ENCODE assay signal across 8 mouse cellular contexts in the genomic region with DNA sequence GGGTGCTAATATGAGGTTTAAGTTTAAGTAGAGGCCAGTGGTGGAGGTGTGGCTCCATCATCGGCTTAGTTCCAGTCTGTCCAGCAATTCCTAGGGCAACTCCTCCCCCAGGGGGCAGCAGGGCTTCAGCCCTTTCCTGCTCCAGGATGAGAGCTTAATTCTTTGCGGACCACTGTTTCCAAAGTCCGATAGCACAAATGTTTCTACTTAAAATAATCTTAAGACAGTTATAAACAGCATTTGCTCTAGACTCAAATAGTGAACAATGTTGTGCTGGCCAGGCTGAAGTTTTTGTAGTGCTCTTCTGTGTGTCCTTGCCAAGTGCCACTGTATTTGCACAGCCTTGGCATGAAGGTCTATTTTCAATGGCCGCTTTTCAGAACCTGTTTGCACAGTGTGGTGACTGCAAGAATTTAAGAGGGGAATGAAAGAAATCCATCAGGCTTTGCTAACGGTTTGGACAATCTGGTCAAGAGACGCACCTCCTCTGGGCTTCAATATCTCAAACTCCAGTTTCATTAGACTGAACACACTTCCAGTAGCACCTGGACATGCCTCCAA. TPM values are rescaled to one million over a fixed set of nuclear protein-coding genes. Genes with fewer than 3 reads are reported as not detected.
DNase-seq lines count a peak whose midpoint lies in the region; ATAC-seq and TF ChIP-seq lines count a peak whose summit lies in the region.

No protein-coding gene starts in this region.

- intact Hi-C loops in left cerebral cortex, postnatal 4 days (cut with DNase I) = no loop called here
- intact Hi-C loops in left cerebral cortex, postnatal 36 days (cut with DNase I) = no loop called here

- H3K9me3 ChIP-seq in forebrain, postnatal 0 days (ENCODE audit: low read length) = no peaks in the 10 kb centered on the region
- no peaks in the 10 kb centered on the region for H3K9me3 ChIP-seq in limb, embryonic 14.5 days (ENCODE audit: control insufficient read depth, low read length)

- ATAC-seq in forebrain, postnatal 0 days = no peak
- ATAC-seq in limb, embryonic 14.5 days (ENCODE audit: low FRiP score, low read depth) = no peak

- WGBS in forebrain, postnatal 0 days = 28% methylated on average over 6 of the region's 6 CpGs
- WGBS in limb, embryonic 14.5 days = 32% methylated on average over 6 of the region's 6 CpGs

- no peak for TF ChIP-seq POLR2A in limb, embryonic 14.5 days (IDR thresholded peaks at IDR 0.05; ENCODE audit: borderline replicate concordance, extremely low read depth, insufficient read depth, insufficient read length)

- peak overlapping the region; percentile 75 for H3K4me2 ChIP-seq in forebrain, postnatal 0 days (ENCODE audit: low read depth)
- H3K4me2 ChIP-seq in limb, embryonic 14.5 days (replicated peaks; ENCODE audit: low read depth, low read length, severe bottlenecking) = peak overlapping the region; percentile 76

- peak; percentile 27; the same call in 1 of the 2 replicates for TF ChIP-seq CTCF in forebrain, postnatal 0 days (IDR thresholded peaks at IDR 0.05; ENCODE audit: low read depth)

- H3K4me1 ChIP-seq in forebrain, postnatal 0 days (ENCODE audit: insufficient read depth) = no peaks in the 10 kb centered on the region; the same call in 1 of the 2 replicates
- 0 out of 2 replicates have a peak, but pooled peaks cover 3% of the 10 kb centered on the region for H3K4me1 ChIP-seq in limb, embryonic 14.5 days (ENCODE audit: control insufficient read depth, insufficient read depth, low read length)

- no peaks in the 10 kb centered on the region; the same call in 1 of the 2 replicates for H3K36me3 ChIP-seq in forebrain, postnatal 0 days (ENCODE audit: insufficient read depth)
- H3K36me3 ChIP-seq in limb, embryonic 14.5 days (ENCODE audit: control insufficient read depth, insufficient read depth, low read length) = no peaks in the 10 kb centered on the region; the same call in 1 of the 2 replicates

- DNase-seq in left cerebral cortex, postnatal 4 days = peak; percentile 12
- no peak for DNase-seq in left cerebral cortex, postnatal 36 days (ENCODE audit: low spot score in 2 of 2)
- no peak for DNase-seq in forebrain, postnatal 0 days
- DNase-seq in limb, embryonic 14.5 days (ENCODE audit: low spot score) = no peak
- peak; percentile 10 for DNase-seq in naive thymus-derived CD4-positive, alpha-beta T cell, adult 2 months (ENCODE audit: low read depth)
- DNase-seq in left cerebral cortex, adult 9 months (ENCODE audit: low spot score in 2 of 2) = no peak
- DNase-seq in adrenal gland, adult 2 months = no peak
- no peak for DNase-seq in thymus, adult 18-20 months

- H3K9ac ChIP-seq in forebrain, postnatal 0 days = peak overlapping the region; percentile 71
- H3K9ac ChIP-seq in limb, embryonic 14.5 days (ENCODE audit: low read depth, low read length, severe bottlenecking) = no peak overlapping the region

- no peak overlapping the region for H3K27ac ChIP-seq in forebrain, postnatal 0 days (ENCODE audit: low read depth, low read length)
- no peak overlapping the region for H3K27ac ChIP-seq in limb, embryonic 14.5 days (replicated peaks; ENCODE audit: low read depth, low read length)

- peak overlapping the region; percentile 66 for H3K4me3 ChIP-seq in forebrain, postnatal 0 days (ENCODE audit: low read depth, low read length)
- H3K4me3 ChIP-seq in limb, embryonic 14.5 days (replicated peaks; ENCODE audit: low read length) = peak overlapping the region; percentile 72

- H3K27me3 ChIP-seq in forebrain, postnatal 0 days (ENCODE audit: insufficient read depth, low read length) = no peaks in the 10 kb centered on the region; the same call in 1 of the 2 replicates
- H3K27me3 ChIP-seq in limb, embryonic 14.5 days (ENCODE audit: control insufficient read depth, insufficient read depth, low read length) = no peaks in the 10 kb centered on the region

RNA-seq across cellular contexts. Expression of gene Tarsl2, which starts 0.8 kb away (rescaled TPM):
- 10 to 100 TPM; 41.3 to 42.1 TPM for total RNA-seq in left cerebral cortex, postnatal 4 days (2021)
- total RNA-seq in left cerebral cortex, postnatal 36 days (2021) = 10 to 100 TPM; 40.0 to 43.8 TPM
- 26.3 and 30.8 TPM in 2 replicates for total RNA-seq in forebrain, postnatal 0 days (2014; rRNA removed)
- polyA plus RNA-seq in forebrain, postnatal 0 days (2015; fragmentation: Nextera tagmentation; extraction: Ambion mirVana) = 16.9 and 19.5 TPM in 2 replicates
- 6.7 and 7.8 TPM in 2 replicates for polyA plus RNA-seq in limb, embryonic 14.5 days (2012; rRNA removed)
- polyA plus RNA-seq in limb, embryonic 14.5 days (2014; fragmentation: Nextera tagmentation; extraction: Ambion mirVana) = 11.0 and 12.0 TPM in 2 replicates
- total RNA-seq in adrenal gland, adult 2 months (2021) = 10 to 100 TPM; 17.2 to 24.4 TPM
- polyA plus RNA-seq in adrenal gland, adult 2 months (2012; rRNA removed) = 7.9 and 8.0 TPM in 2 replicates

RNA-seq across cellular contexts. Expression of gene Tm2d3, which starts 47.0 kb away (rescaled TPM):
- total RNA-seq in left cerebral cortex, postnatal 4 days (2021) = 10 to 100 TPM; 27.8 to 36.4 TPM
- 10 to 100 TPM; 48.7 to 54.2 TPM for total RNA-seq in left cerebral cortex, postnatal 36 days (2021)
- 68.9 and 94.6 TPM in 2 replicates for total RNA-seq in forebrain, postnatal 0 days (2014; rRNA removed)
- 105 and 118 TPM in 2 replicates for polyA plus RNA-seq in forebrain, postnatal 0 days (2015; fragmentation: Nextera tagmentation; extraction: Ambion mirVana)
- 119 and 163 TPM in 2 replicates for polyA plus RNA-seq in limb, embryonic 14.5 days (2012; rRNA removed)
- polyA plus RNA-seq in limb, embryonic 14.5 days (2014; fragmentation: Nextera tagmentation; extraction: Ambion mirVana) = 92.9 and 93.5 TPM in 2 replicates
- total RNA-seq in adrenal gland, adult 2 months (2021) = 10 to 100 TPM; 69.7 to 71.2 TPM
- polyA plus RNA-seq in adrenal gland, adult 2 months (2012; rRNA removed) = 99.5 and 109 TPM in 2 replicates

Comparison
In these comparisons a context has a peak if more than half of its experiments do, and no peak if none do; other contexts are left out.
1. DNase-seq: peak in left cerebral cortex, postnatal 4 days (single experiment) and naive thymus-derived CD4-positive, alpha-beta T cell, adult 2 months (single experiment); none in left cerebral cortex, postnatal 36 days (0 of 2), forebrain, postnatal 0 days (single experiment), limb, embryonic 14.5 days (single experiment), left cerebral cortex, adult 9 months (0 of 2), adrenal gland, adult 2 months (single experiment) and thymus, adult 18-20 months (0 of 2).